Mouse (Mus musculus): ENCODE results near the gene Xrn2.

GRCm38 (mm10) chr2:146975453-146976028 is 37.3 kb upstream of the Xrn2 start:
- no peak for TF ChIP-seq CTCF (IDR thresholded peaks at IDR 0.05)
- no peak for TF ChIP-seq EP300 (IDR thresholded peaks at IDR 0.05; ENCODE audit: insufficient read depth, low read depth, low read length)
- no peak for TF ChIP-seq POLR2A (IDR thresholded peaks at IDR 0.05; ENCODE audit: insufficient read depth, low read depth, low read length)

Measured in heart, adult 2 months (tissue).